ENCODE assay signal across 20 mouse cellular contexts in genomic region chr9:45620920-45621319, GRCm38 (mm10).
DNase-seq lines count a peak whose midpoint lies in the region; ATAC-seq and TF ChIP-seq lines count a peak whose summit lies in the region.
"Had no signal": no experiment of that assay in that cellular context is flagged by ENCODE, and none has a peak within 500 bp of the region (broad histone marks: within the 10 kb centered on the region; RNA-seq: fewer than 3 reads in every experiment).

No protein-coding gene starts in this region.

- DNase-seq in cerebellum, adult 9-10 months, result peak; percentile 51
- no peak for DNase-seq in cerebellum, postnatal 4 days (ENCODE audit: low spot score in 2 of 2)
- no peak for DNase-seq in midbrain, embryonic 10.5 days (ENCODE audit: low spot score)
- DNase-seq in midbrain, embryonic 11.5 days (ENCODE audit: low spot score, missing footprints), result no peak
- DNase-seq in kidney, postnatal 10 days, result no peak
- no peak for DNase-seq in thymus, adult 2 months
- DNase-seq: adrenal gland, postnatal 14 days; cerebellum, adult 11-12 months; gastrocnemius, postnatal 36 days; kidney, adult 11 months; left cerebral cortex, postnatal 4 days; liver had no signal

- H3K4me3 ChIP-seq in midbrain, embryonic 10.5 days, result no peak overlapping the region
- H3K4me3 ChIP-seq in midbrain, embryonic 11.5 days (ENCODE audit: low read depth, low read length), result no peak overlapping the region
- no peak overlapping the region for H3K4me3 ChIP-seq in midbrain, embryonic 13.5 days (replicated peaks)
- H3K4me3 ChIP-seq in olfactory bulb, adult 2 months (ENCODE audit: insufficient read depth, low read depth, low read length), result no peak overlapping the region
- H3K4me3 ChIP-seq in thymus, adult 2 months (ENCODE audit: control insufficient read depth, insufficient read depth, low read length), result no peak overlapping the region
- H3K4me3 ChIP-seq: embryonic facial prominence, embryonic 13.5 days; neural tube, embryonic 12.5 days; stomach, embryonic 15.5 days had no signal

- no peaks in the 10 kb centered on the region for H3K27me3 ChIP-seq in midbrain, embryonic 10.5 days (ENCODE audit: low read depth, poor library complexity, severe bottlenecking)
- H3K27me3 ChIP-seq in midbrain, embryonic 11.5 days (ENCODE audit: control insufficient read depth, insufficient read depth, low read length), result no peaks in the 10 kb centered on the region
- no peaks in the 10 kb centered on the region for H3K27me3 ChIP-seq in midbrain, embryonic 13.5 days
- no peaks in the 10 kb centered on the region for H3K27me3 ChIP-seq in thymus, adult 2 months (ENCODE audit: control insufficient read depth, insufficient read depth, low read length)
- H3K27me3 ChIP-seq: neural tube, embryonic 12.5 days; stomach, embryonic 15.5 days had no signal

- H3K9ac ChIP-seq in midbrain, embryonic 11.5 days (ENCODE audit: low read length), result no peak overlapping the region
- no peak overlapping the region for H3K9ac ChIP-seq in midbrain, embryonic 13.5 days (replicated peaks)
- H3K9ac ChIP-seq: embryonic facial prominence, embryonic 13.5 days; neural tube, embryonic 12.5 days; stomach, embryonic 15.5 days had no signal

- 92% methylated on average over 4 of the region's 4 CpGs for WGBS in midbrain, embryonic 10.5 days
- WGBS in midbrain, embryonic 11.5 days, result 94% methylated on average over 4 of the region's 4 CpGs
- whole genome bisulfite sequencing in midbrain, embryonic 13.5 days, result 89% methylated on average over 4 of the region's 4 CpGs
- WGBS in olfactory bulb, adult 2 months, result 79% methylated on average over 4 of the region's 4 CpGs
- 96% methylated on average over 4 of the region's 4 CpGs for WGBS in thymus, adult 2 months

- ATAC-seq in midbrain, embryonic 11.5 days (ENCODE audit: low FRiP score), result no peak
- no peak for ATAC-seq in midbrain, embryonic 13.5 days
- ATAC-seq: activated CD4-positive, CD25-positive, alpha-beta regulatory T cell, adult 4 months; CD4-positive, CD25-positive, alpha-beta regulatory T cell, adult 4 months; lung, postnatal 0 days had no signal

- H3K9me3 ChIP-seq in midbrain, embryonic 10.5 days (replicated peaks), result no peaks in the 10 kb centered on the region
- H3K9me3 ChIP-seq in midbrain, embryonic 11.5 days (ENCODE audit: control insufficient read depth, low read length), result no peaks in the 10 kb centered on the region
- no peaks in the 10 kb centered on the region for H3K9me3 ChIP-seq in midbrain, embryonic 13.5 days
- H3K9me3 ChIP-seq: embryonic facial prominence, embryonic 13.5 days; neural tube, embryonic 12.5 days; stomach, embryonic 15.5 days had no signal

- H3K4me1 ChIP-seq in midbrain, embryonic 10.5 days, result peaks cover 26% of the 10 kb centered on the region
- H3K4me1 ChIP-seq in midbrain, embryonic 11.5 days (ENCODE audit: control insufficient read depth, insufficient read depth, low read length), result peaks cover 3% of the 10 kb centered on the region; the same call in 1 of the 2 replicates
- peaks cover 51% of the 10 kb centered on the region for H3K4me1 ChIP-seq in midbrain, embryonic 13.5 days (replicated peaks)
- peaks cover 39% of the 10 kb centered on the region for H3K4me1 ChIP-seq in olfactory bulb, adult 2 months (ENCODE audit: control insufficient read depth, insufficient read depth, low read length)
- H3K4me1 ChIP-seq in thymus, adult 2 months (replicated peaks; ENCODE audit: control insufficient read depth, insufficient read depth, low read length), result no peaks in the 10 kb centered on the region
- H3K4me1 ChIP-seq: stomach, embryonic 15.5 days had no signal

- TF ChIP-seq CTCF in olfactory bulb, adult 2 months (IDR thresholded peaks at IDR 0.05; ENCODE audit: insufficient read depth, low read depth, low read length), result no peak
- TF ChIP-seq CTCF in thymus, adult 2 months (IDR thresholded peaks at IDR 0.05; ENCODE audit: borderline replicate concordance, control insufficient read depth, extremely low read depth, insufficient read depth, low read length, poor library complexity), result no peak

- no peaks in the 10 kb centered on the region for H3K36me3 ChIP-seq in midbrain, embryonic 10.5 days
- H3K36me3 ChIP-seq in midbrain, embryonic 11.5 days (ENCODE audit: control insufficient read depth, insufficient read depth, low read length), result no peaks in the 10 kb centered on the region
- H3K36me3 ChIP-seq in midbrain, embryonic 13.5 days, result no peaks in the 10 kb centered on the region
- no peaks in the 10 kb centered on the region for H3K36me3 ChIP-seq in thymus, adult 2 months (ENCODE audit: control insufficient read depth, insufficient read depth, low read length)
- H3K36me3 ChIP-seq: embryonic facial prominence, embryonic 13.5 days; neural tube, embryonic 12.5 days; stomach, embryonic 15.5 days had no signal

- H3K4me2 ChIP-seq in midbrain, embryonic 11.5 days, result no peak overlapping the region
- no peak overlapping the region for H3K4me2 ChIP-seq in midbrain, embryonic 13.5 days (replicated peaks)
- H3K4me2 ChIP-seq: embryonic facial prominence, embryonic 13.5 days; neural tube, embryonic 12.5 days; stomach, embryonic 15.5 days had no signal

- TF ChIP-seq POLR2A in olfactory bulb, adult 2 months (IDR thresholded peaks at IDR 0.05; ENCODE audit: insufficient read depth, low read depth, low read length), result no peak
- TF ChIP-seq POLR2A in thymus, adult 2 months (IDR thresholded peaks at IDR 0.05; ENCODE audit: control insufficient read depth, extremely low read depth, insufficient read depth, low read length, poor library complexity), result no peak

- peak overlapping the region; percentile 38; the same call in 1 of the 2 replicates for H3K27ac ChIP-seq in midbrain, embryonic 10.5 days (replicated peaks)
- no peak overlapping the region for H3K27ac ChIP-seq in midbrain, embryonic 11.5 days (ENCODE audit: low read depth, low read length)
- H3K27ac ChIP-seq in midbrain, embryonic 13.5 days, result peak overlapping the region; percentile 72
- peak overlapping the region; percentile 49; the same call in 1 of the 2 replicates for H3K27ac ChIP-seq in olfactory bulb, adult 2 months (ENCODE audit: insufficient read depth, low read depth, low read length)
- H3K27ac ChIP-seq in thymus, adult 2 months (ENCODE audit: control insufficient read depth, insufficient read depth, low read length), result no peak overlapping the region
- H3K27ac ChIP-seq: embryonic facial prominence, embryonic 13.5 days; neural tube, embryonic 12.5 days; stomach, embryonic 15.5 days had no signal

Comparison
In these comparisons a context has a peak if more than half of its experiments do, and no peak if none do; other contexts are left out.
1. H3K27ac ChIP-seq: peak in midbrain, embryonic 10.5 days (single experiment), midbrain, embryonic 13.5 days (single experiment) and olfactory bulb, adult 2 months (single experiment); none in midbrain, embryonic 11.5 days (single experiment) and thymus, adult 2 months (single experiment).